Mouse (Mus musculus): ENCODE results near the gene Gm44965. TPM values are rescaled to one million over a fixed set of nuclear protein-coding genes. Genes with fewer than 3 reads are reported as not detected.

Gene Gm44965
- polyA plus RNA-seq, 1 experiment, result 0.69 TPM

GRCm38 (mm10) chr6:48565693-48566310 is 27.9 kb upstream of the Gm44965 start:
- TF ChIP-seq MYOG (IDR thresholded peaks at IDR 0.05; ENCODE audit: control insufficient read depth, extremely low read depth, insufficient read length) (no peak), CTCF (IDR thresholded peaks at IDR 0.05; ENCODE audit: control insufficient read depth, insufficient read depth, insufficient read length) (no peak)
- H3K36me3 ChIP-seq (ENCODE audit: control insufficient read depth, insufficient read depth), result no peaks in the 10 kb centered on the region
- H3ac ChIP-seq (ENCODE audit: control insufficient read depth, insufficient read length, low read depth), result no peak overlapping the region
- H3K4me3 ChIP-seq (ENCODE audit: insufficient read depth, poor library complexity, severe bottlenecking), result no peak overlapping the region
- H3K79me3 ChIP-seq (ENCODE audit: low read depth), result no peaks in the 10 kb centered on the region
- peaks cover under 1% of the 10 kb centered on the region for H3K27me3 ChIP-seq (ENCODE audit: control insufficient read depth, insufficient read depth, insufficient read length)
- H3K79me2 ChIP-seq (ENCODE audit: control insufficient read depth, insufficient read depth), result no peaks in the 10 kb centered on the region

GRCm38 (mm10) chr6:48566312-48566711 is 27.4 kb upstream of the Gm44965 start:
- no peak for TF ChIP-seq MAX (IDR thresholded peaks at IDR 0.05)
- TF ChIP-seq FOSL1 (IDR thresholded peaks at IDR 0.05; ENCODE audit: insufficient read depth, low read length, poor library complexity, severe bottlenecking), result no peak
- no peak for TF ChIP-seq MYOG (IDR thresholded peaks at IDR 0.05; ENCODE audit: control insufficient read depth, extremely low read depth, insufficient read length)
- Histone ChIP-seq H3K36me3 (ENCODE audit: control insufficient read depth, insufficient read depth) (no peaks in the 10 kb centered on the region), H3K79me3 (ENCODE audit: low read depth) (no peaks in the 10 kb centered on the region), H3K4me3 (ENCODE audit: insufficient read depth, poor library complexity, severe bottlenecking) (no peak overlapping the region), H3K79me2 (ENCODE audit: control insufficient read depth, insufficient read depth) (no peaks in the 10 kb centered on the region), H3K27me3 (ENCODE audit: control insufficient read depth, insufficient read depth, insufficient read length) (peaks cover 3% of the 10 kb centered on the region), H3ac (ENCODE audit: control insufficient read depth, insufficient read length, low read depth) (no peak overlapping the region)

GRCm38 (mm10) chr6:48568036-48568984 is 25.4 kb upstream of the Gm44965 start:
- H3K27me3 ChIP-seq (ENCODE audit: control insufficient read depth, insufficient read depth, insufficient read length), result peaks cover 3% of the 10 kb centered on the region
- no peaks in the 10 kb centered on the region for H3K79me2 ChIP-seq (ENCODE audit: control insufficient read depth, insufficient read depth)
- no peak overlapping the region for H3K4me3 ChIP-seq (ENCODE audit: insufficient read depth, poor library complexity, severe bottlenecking)
- no peaks in the 10 kb centered on the region for H3K36me3 ChIP-seq (ENCODE audit: control insufficient read depth, insufficient read depth)
- no peak overlapping the region for H3ac ChIP-seq (ENCODE audit: control insufficient read depth, insufficient read length, low read depth)
- H3K79me3 ChIP-seq (ENCODE audit: low read depth), result no peaks in the 10 kb centered on the region
- TF ChIP-seq MYOD1 (IDR thresholded peaks at IDR 0.05; ENCODE audit: control insufficient read depth, insufficient read length, low read depth), result no peak
- TF ChIP-seq CTCF (IDR thresholded peaks at IDR 0.05; ENCODE audit: control insufficient read depth, insufficient read depth, insufficient read length), result no peak
- no peak for TF ChIP-seq CEBPB (IDR thresholded peaks at IDR 0.05; ENCODE audit: low read depth)
- TF ChIP-seq MYOG (IDR thresholded peaks at IDR 0.05; ENCODE audit: control insufficient read depth, extremely low read depth, insufficient read length), result no peak
- no peak for TF ChIP-seq FOSL1 (IDR thresholded peaks at IDR 0.05; ENCODE audit: insufficient read depth, low read length, poor library complexity, severe bottlenecking)
- no peak for TF ChIP-seq MAX (IDR thresholded peaks at IDR 0.05)
- TF ChIP-seq USF1 (IDR thresholded peaks at IDR 0.05; ENCODE audit: low read depth), result no peak

- TF ChIP-seq FOSL1 (IDR thresholded peaks at IDR 0.05; ENCODE audit: insufficient read depth, low read length, poor library complexity, severe bottlenecking), result no peak
- no peak for TF ChIP-seq MYOD1 (IDR thresholded peaks at IDR 0.05; ENCODE audit: control insufficient read depth, insufficient read length, low read depth)
- no peak for TF ChIP-seq MAX (IDR thresholded peaks at IDR 0.05)
- no peak for TF ChIP-seq USF1 (IDR thresholded peaks at IDR 0.05; ENCODE audit: low read depth)
- TF ChIP-seq MYOG (IDR thresholded peaks at IDR 0.05; ENCODE audit: control insufficient read depth, extremely low read depth, insufficient read length), result no peak
- TF ChIP-seq CEBPB (IDR thresholded peaks at IDR 0.05; ENCODE audit: low read depth), result no peak
- H3K27me3 ChIP-seq (ENCODE audit: control insufficient read depth, insufficient read depth, insufficient read length), result peaks cover 3% of the 10 kb centered on the region
- H3K36me3 ChIP-seq (ENCODE audit: control insufficient read depth, insufficient read depth), result no peaks in the 10 kb centered on the region
- no peak overlapping the region for H3ac ChIP-seq (ENCODE audit: control insufficient read depth, insufficient read length, low read depth)
- no peak overlapping the region for H3K4me3 ChIP-seq (ENCODE audit: insufficient read depth, poor library complexity, severe bottlenecking)
- H3K79me3 ChIP-seq (ENCODE audit: low read depth), result no peaks in the 10 kb centered on the region
- no peaks in the 10 kb centered on the region for H3K79me2 ChIP-seq (ENCODE audit: control insufficient read depth, insufficient read depth)
Measured at GRCm38 (mm10) chr6:48569065-48569807, 24.5 kb upstream of the Gm44965 start.

GRCm38 (mm10) chr6:48572014-48572413 is 21.7 kb upstream of the Gm44965 start:
- Histone ChIP-seq H3K79me2 (ENCODE audit: control insufficient read depth, insufficient read depth) (no peaks in the 10 kb centered on the region), H3K4me3 (ENCODE audit: insufficient read depth, poor library complexity, severe bottlenecking) (no peak overlapping the region), H3ac (ENCODE audit: control insufficient read depth, insufficient read length, low read depth) (no peak overlapping the region), H3K27me3 (ENCODE audit: control insufficient read depth, insufficient read depth, insufficient read length) (peaks cover 3% of the 10 kb centered on the region), H3K36me3 (ENCODE audit: control insufficient read depth, insufficient read depth) (no peaks in the 10 kb centered on the region), H3K79me3 (ENCODE audit: low read depth) (no peaks in the 10 kb centered on the region)
- TF ChIP-seq CTCF (IDR thresholded peaks at IDR 0.05; ENCODE audit: control insufficient read depth, insufficient read depth, insufficient read length) (no peak), CEBPB (IDR thresholded peaks at IDR 0.05; ENCODE audit: low read depth) (no peak), USF1 (IDR thresholded peaks at IDR 0.05; ENCODE audit: low read depth) (no peak)

Measured in C2C12 (cell line).